Mouse (Mus musculus): ENCODE results near the gene Ppp4r4.

DNA sequence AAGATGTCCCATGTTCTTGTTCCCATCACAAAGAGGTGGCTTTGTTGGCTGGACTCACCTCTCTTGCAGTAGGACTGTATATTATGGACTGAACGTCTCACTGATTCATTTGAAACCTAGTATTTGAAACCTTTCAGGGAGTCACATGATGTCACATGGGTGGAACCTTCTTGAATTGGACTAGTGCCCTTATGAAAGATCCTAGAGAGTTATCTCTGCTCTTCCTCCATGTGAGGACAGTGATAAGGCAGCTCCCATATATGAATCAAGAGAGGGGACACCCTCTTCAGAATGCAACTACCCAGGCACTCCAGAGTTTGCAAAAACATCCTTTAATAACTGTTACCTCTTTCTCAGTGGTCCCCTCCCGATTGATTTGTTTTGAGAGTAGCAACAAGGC, 114.2 kb downstream of the Ppp4r4 start:
- TF ChIP-seq CTCF (IDR thresholded peaks at IDR 0.05; ENCODE audit: borderline replicate concordance, insufficient read depth, low read depth, low read length) (no peak), POLR2A (IDR thresholded peaks at IDR 0.05; ENCODE audit: borderline replicate concordance, insufficient read depth, low read length) (no peak)
